ENCODE assay signal across 30 mouse cellular contexts in the genomic region with DNA sequence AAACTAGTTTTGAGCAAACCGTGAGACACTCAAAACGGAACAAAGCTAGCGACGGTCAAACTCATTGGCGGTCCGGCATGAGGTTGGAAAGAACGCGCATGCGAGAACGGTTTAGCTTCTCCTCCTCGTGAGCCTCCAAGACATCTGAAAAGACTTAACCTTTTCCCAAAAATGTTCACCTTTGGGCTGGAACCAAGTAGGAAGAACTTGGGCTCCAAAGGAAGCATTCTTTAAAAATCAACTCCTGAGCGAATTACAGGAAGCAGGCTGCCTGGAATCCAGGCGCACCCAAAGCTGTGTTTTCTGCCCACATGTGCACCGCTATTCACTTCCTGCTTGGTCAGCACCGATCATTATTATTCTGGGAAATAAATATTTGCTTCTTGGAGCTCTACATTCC. TPM values are rescaled to one million over a fixed set of nuclear protein-coding genes. Genes with fewer than 3 reads are reported as not detected.
"Had no signal": no experiment of that assay in that cellular context is flagged by ENCODE, and none has a peak within 500 bp of the region (broad histone marks: within the 10 kb centered on the region; RNA-seq: fewer than 3 reads in every experiment).

No protein-coding gene starts in this region.

- H3K36me3 ChIP-seq: embryonic facial prominence, embryonic 10.5 days; embryonic facial prominence, embryonic 12.5 days; embryonic facial prominence, embryonic 13.5 days; embryonic facial prominence, embryonic 15.5 days; forebrain, embryonic 10.5 days; forebrain, embryonic 12.5 days; forebrain, embryonic 15.5 days had no signal

- H3K4me2 ChIP-seq: embryonic facial prominence, embryonic 12.5 days; embryonic facial prominence, embryonic 13.5 days; embryonic facial prominence, embryonic 15.5 days; forebrain, embryonic 12.5 days; forebrain, embryonic 13.5 days; forebrain, embryonic 15.5 days had no signal

- DNase-seq: cerebellum, adult 2 months; cerebellum, adult 8-10 months; cerebellum, adult 9-10 months; cerebellum, adult 9-11 months; cerebellum, postnatal 10 days; cerebellum, postnatal 14 days; cerebellum, postnatal 25 days; cerebellum, postnatal 36 days; embryo, embryonic 11 days; forebrain, postnatal 0 days; gastrocnemius, adult 2 months; gastrocnemius, postnatal 10 days; gastrocnemius, postnatal 14 days; gastrocnemius, postnatal 25 days; gastrocnemius, postnatal 36 days; heart, adult 18-20 months; heart, adult 2 months had no signal

- ATAC-seq: forebrain, embryonic 13.5 days; forebrain, embryonic 14.5 days; forebrain, embryonic 15.5 days; forebrain, embryonic 16.5 days; forebrain, postnatal 0 days had no signal

- H3K27me3 ChIP-seq: embryonic facial prominence, embryonic 12.5 days; embryonic facial prominence, embryonic 13.5 days; embryonic facial prominence, embryonic 15.5 days; forebrain, embryonic 12.5 days; forebrain, embryonic 13.5 days; forebrain, embryonic 15.5 days had no signal

- H3K4me3 ChIP-seq: embryonic facial prominence, embryonic 10.5 days; embryonic facial prominence, embryonic 12.5 days; embryonic facial prominence, embryonic 13.5 days; embryonic facial prominence, embryonic 15.5 days; erythroblast, embryonic 14.5 days; forebrain, embryonic 10.5 days; forebrain, embryonic 12.5 days; forebrain, embryonic 13.5 days; forebrain, embryonic 15.5 days; gastrocnemius, adult 2 months; heart, adult 2 months had no signal

- H3K4me1 ChIP-seq: embryonic facial prominence, embryonic 10.5 days; embryonic facial prominence, embryonic 12.5 days; embryonic facial prominence, embryonic 13.5 days; embryonic facial prominence, embryonic 15.5 days; forebrain, embryonic 10.5 days; forebrain, embryonic 12.5 days; forebrain, embryonic 13.5 days; forebrain, embryonic 15.5 days had no signal

- H3K9ac ChIP-seq: embryonic facial prominence, embryonic 12.5 days; embryonic facial prominence, embryonic 13.5 days; embryonic facial prominence, embryonic 15.5 days; forebrain, embryonic 12.5 days; forebrain, embryonic 13.5 days; forebrain, embryonic 15.5 days; forebrain, postnatal 0 days had no signal

- H3K9me3 ChIP-seq: embryonic facial prominence, embryonic 12.5 days; embryonic facial prominence, embryonic 13.5 days; embryonic facial prominence, embryonic 15.5 days; forebrain, embryonic 10.5 days had no signal

- H3K27ac ChIP-seq: embryonic facial prominence, embryonic 10.5 days; embryonic facial prominence, embryonic 12.5 days; embryonic facial prominence, embryonic 13.5 days; embryonic facial prominence, embryonic 15.5 days; forebrain, embryonic 10.5 days; forebrain, embryonic 12.5 days; forebrain, embryonic 13.5 days; forebrain, embryonic 15.5 days; gastrocnemius, adult 2 months; heart, adult 2 months had no signal

RNA-seq across cellular contexts. Expression of gene Bicc1, which starts 15.8 kb away (rescaled TPM):
- total RNA-seq: common myeloid progenitor, adult 5-6 weeks; granulocyte monocyte progenitor cell, adult 5-6 weeks had no signal
- polyA plus RNA-seq: erythroblast, embryonic 14.5 days had no signal
